Mouse (Mus musculus): Measurements from ENCODE around the gene Etv6. TPM values are rescaled to one million over a fixed set of nuclear protein-coding genes. Genes with fewer than 3 reads are reported as not detected.

Gene Etv6
- polyA plus RNA-seq, 2 experiments = 13.9 to 16.5 TPM

DNA sequence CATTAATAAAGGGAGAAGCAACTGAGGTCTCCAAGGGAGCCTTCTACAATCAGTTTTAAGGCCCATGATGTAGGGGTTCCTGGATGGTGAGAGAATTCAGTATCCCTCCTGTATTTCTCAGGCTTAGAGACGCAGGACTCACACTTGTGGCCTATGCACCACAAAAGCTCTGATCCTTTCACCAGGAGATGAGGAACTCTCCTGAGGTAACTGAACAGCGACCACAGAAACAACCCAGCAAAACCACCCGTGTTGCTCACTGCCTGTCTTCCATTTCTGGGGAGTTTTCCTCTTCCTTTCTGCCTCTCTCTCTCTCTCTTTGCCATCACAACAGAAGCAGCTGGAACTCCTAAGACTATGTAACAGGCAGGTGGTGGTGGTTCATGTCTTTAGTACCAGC is 256.3 kb downstream of the Etv6 start:
- no peak overlapping the region for H3K9ac ChIP-seq (ENCODE audit: low read depth, low read length, severe bottlenecking)
- H3K27me3 ChIP-seq (ENCODE audit: control insufficient read depth, insufficient read depth, low read length) = no peaks in the 10 kb centered on the region
- WGBS = 74% methylated on average over 3 of the region's 3 CpGs
- H3K27ac ChIP-seq (replicated peaks; ENCODE audit: low read depth, low read length) = no peak overlapping the region
- H3K4me2 ChIP-seq (replicated peaks; ENCODE audit: low read depth, low read length, severe bottlenecking) = no peak overlapping the region
- no peaks in the 10 kb centered on the region for H3K36me3 ChIP-seq (ENCODE audit: control insufficient read depth, insufficient read depth, low read length)
- H3K9me3 ChIP-seq (ENCODE audit: control insufficient read depth, low read length) = no peaks in the 10 kb centered on the region
- DNase-seq (ENCODE audit: low spot score) (no peak), ATAC-seq (ENCODE audit: low FRiP score, low read depth) (no peak)
- no peaks in the 10 kb centered on the region for H3K4me1 ChIP-seq (ENCODE audit: control insufficient read depth, insufficient read depth, low read length)
- no peak for TF ChIP-seq POLR2A (IDR thresholded peaks at IDR 0.05; ENCODE audit: borderline replicate concordance, extremely low read depth, insufficient read depth, insufficient read length)
- H3K4me3 ChIP-seq (replicated peaks; ENCODE audit: low read length) = no peak overlapping the region

DNA sequence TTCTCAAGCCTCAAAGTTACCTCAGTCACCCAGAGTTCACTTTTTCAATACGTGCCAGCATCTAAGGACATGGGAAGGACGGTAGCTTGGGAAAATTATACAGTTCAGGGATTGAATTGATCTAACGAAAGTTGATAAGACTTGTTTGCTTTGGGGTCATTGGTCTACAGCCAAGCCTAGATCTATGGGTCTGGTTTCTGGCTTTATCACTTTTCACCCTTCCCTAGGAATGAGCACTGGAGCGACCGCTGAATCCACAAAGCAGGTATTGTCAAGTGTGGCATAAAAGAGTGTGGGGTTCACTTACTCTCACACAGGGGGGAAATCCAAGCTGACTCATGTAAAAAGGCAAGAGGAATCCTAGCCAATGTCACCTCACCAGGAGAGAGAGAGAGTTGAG is 256.9 kb downstream of the Etv6 start:
- TF ChIP-seq POLR2A (IDR thresholded peaks at IDR 0.05; ENCODE audit: borderline replicate concordance, extremely low read depth, insufficient read depth, insufficient read length) = no peak
- H3K4me2 ChIP-seq (replicated peaks; ENCODE audit: low read depth, low read length, severe bottlenecking) = no peak overlapping the region
- H3K4me3 ChIP-seq (replicated peaks; ENCODE audit: low read length) = no peak overlapping the region
- ATAC-seq (ENCODE audit: low FRiP score, low read depth) = no peak
- no peaks in the 10 kb centered on the region for H3K9me3 ChIP-seq (ENCODE audit: control insufficient read depth, low read length)
- H3K27ac ChIP-seq (replicated peaks; ENCODE audit: low read depth, low read length) = no peak overlapping the region
- H3K27me3 ChIP-seq (ENCODE audit: control insufficient read depth, insufficient read depth, low read length) = no peaks in the 10 kb centered on the region
- H3K36me3 ChIP-seq (ENCODE audit: control insufficient read depth, insufficient read depth, low read length) = no peaks in the 10 kb centered on the region
- H3K9ac ChIP-seq (ENCODE audit: low read depth, low read length, severe bottlenecking) = no peak overlapping the region
- H3K4me1 ChIP-seq (ENCODE audit: control insufficient read depth, insufficient read depth, low read length) = no peaks in the 10 kb centered on the region
- DNase-seq (ENCODE audit: low spot score) = no peak
- 90% methylated on average over 5 of the region's 5 CpGs for WGBS

DNA sequence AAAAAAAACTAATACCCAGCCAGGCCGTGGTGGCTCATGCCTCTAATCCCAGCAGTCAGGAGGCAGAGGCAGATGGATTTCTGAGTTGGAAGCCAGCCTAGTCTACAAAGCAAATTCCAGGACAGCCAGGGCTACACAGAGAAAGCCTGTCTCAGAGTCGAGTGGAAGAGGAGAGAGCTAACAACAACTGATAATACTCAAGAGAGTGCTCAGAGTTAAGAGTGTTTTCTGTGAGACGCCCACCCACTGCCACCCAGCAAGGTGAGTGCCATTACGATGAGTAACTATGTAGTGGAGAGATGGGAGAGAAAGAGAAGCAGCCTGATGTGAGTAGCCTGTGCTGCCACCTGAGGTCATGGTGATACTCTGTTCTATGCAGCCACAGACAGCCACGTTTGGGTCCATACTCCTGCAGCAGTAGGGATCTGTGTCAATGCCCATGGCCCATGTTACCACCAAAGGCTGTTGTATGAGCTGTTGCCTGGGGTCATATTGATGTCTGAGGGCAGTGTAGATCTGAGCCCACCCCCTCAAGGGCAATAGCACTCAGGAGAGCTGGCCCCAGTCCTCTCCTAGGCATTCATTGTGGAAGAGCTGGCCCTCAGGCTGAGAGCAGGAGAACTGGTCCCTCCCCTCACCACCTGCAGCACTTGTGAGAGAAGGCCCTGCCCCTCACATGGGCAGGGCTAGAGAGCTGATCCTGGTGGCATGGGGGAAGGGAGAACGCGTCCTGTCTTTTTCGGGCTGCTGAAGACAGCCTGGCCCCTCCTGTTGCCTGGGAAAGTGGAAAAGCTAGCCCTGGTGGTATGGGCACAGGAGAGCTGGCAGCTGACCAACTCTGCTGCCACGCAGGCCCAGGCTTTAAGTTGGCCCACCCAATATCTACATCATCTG is 258.4 kb downstream of the Etv6 start:
- WGBS = 47% methylated on average over 9 of the region's 9 CpGs
- Histone ChIP-seq H3K4me2 (replicated peaks; ENCODE audit: low read depth, low read length, severe bottlenecking) (no peak overlapping the region), H3K27ac (replicated peaks; ENCODE audit: low read depth, low read length) (no peak overlapping the region), H3K9ac (ENCODE audit: low read depth, low read length, severe bottlenecking) (no peak overlapping the region), H3K27me3 (ENCODE audit: control insufficient read depth, insufficient read depth, low read length) (no peaks in the 10 kb centered on the region), H3K4me3 (replicated peaks; ENCODE audit: low read length) (no peak overlapping the region), H3K36me3 (ENCODE audit: control insufficient read depth, insufficient read depth, low read length) (no peaks in the 10 kb centered on the region), H3K9me3 (ENCODE audit: control insufficient read depth, low read length) (no peaks in the 10 kb centered on the region), H3K4me1 (ENCODE audit: control insufficient read depth, insufficient read depth, low read length) (no peaks in the 10 kb centered on the region)
- ATAC-seq (ENCODE audit: low FRiP score, low read depth) = no peak
- no peak for DNase-seq (ENCODE audit: low spot score)
- no peak for TF ChIP-seq POLR2A (IDR thresholded peaks at IDR 0.05; ENCODE audit: borderline replicate concordance, extremely low read depth, insufficient read depth, insufficient read length)

DNA sequence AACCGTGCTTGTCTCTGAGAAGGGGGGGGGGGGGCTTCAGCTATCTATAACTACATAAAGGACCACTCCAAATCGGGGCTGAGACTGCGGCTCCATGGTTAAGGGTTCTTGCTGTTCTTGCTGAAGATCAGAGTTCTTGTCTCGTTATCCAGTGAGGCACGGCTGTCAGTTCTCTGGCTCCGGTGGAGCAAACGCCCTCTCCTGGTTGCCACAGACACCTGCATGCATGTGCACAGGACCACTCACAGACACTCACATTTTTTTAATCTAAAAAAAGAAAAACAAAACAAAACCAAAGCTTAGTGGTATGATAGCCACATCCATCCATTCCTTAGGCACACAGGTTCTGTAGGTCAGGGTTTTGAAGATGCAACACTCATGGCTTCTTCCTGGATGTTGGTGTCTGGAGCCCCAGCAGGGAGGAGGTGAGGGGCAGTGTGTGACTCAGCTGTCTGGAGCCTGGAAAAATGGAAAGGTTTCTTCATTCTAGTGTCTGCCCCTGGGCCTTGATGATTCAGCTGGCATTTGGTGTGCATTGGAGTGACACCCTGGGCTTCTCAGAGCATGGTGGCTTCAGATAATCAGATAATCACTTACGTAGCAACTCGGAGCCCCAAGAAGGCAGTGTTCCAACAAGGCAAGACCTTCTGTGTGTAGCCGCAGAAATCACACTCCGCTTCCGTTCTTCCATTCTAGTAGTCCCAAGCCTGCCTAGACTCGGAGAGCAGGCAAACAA is 262.6 kb downstream of the Etv6 start:
- Histone ChIP-seq H3K9ac (ENCODE audit: low read depth, low read length, severe bottlenecking) (no peak overlapping the region), H3K36me3 (ENCODE audit: control insufficient read depth, insufficient read depth, low read length) (no peaks in the 10 kb centered on the region), H3K4me1 (ENCODE audit: control insufficient read depth, insufficient read depth, low read length) (no peaks in the 10 kb centered on the region), H3K4me2 (replicated peaks; ENCODE audit: low read depth, low read length, severe bottlenecking) (no peak overlapping the region), H3K9me3 (ENCODE audit: control insufficient read depth, low read length) (no peaks in the 10 kb centered on the region), H3K4me3 (replicated peaks; ENCODE audit: low read length) (no peak overlapping the region), H3K27me3 (ENCODE audit: control insufficient read depth, insufficient read depth, low read length) (no peaks in the 10 kb centered on the region), H3K27ac (replicated peaks; ENCODE audit: low read depth, low read length) (no peak overlapping the region)
- ATAC-seq (ENCODE audit: low FRiP score, low read depth) (no peak), DNase-seq (ENCODE audit: low spot score) (no peak)
- 76% methylated on average over 13 of the region's 13 CpGs for WGBS
- TF ChIP-seq POLR2A (IDR thresholded peaks at IDR 0.05; ENCODE audit: borderline replicate concordance, extremely low read depth, insufficient read depth, insufficient read length) = no peak

DNA sequence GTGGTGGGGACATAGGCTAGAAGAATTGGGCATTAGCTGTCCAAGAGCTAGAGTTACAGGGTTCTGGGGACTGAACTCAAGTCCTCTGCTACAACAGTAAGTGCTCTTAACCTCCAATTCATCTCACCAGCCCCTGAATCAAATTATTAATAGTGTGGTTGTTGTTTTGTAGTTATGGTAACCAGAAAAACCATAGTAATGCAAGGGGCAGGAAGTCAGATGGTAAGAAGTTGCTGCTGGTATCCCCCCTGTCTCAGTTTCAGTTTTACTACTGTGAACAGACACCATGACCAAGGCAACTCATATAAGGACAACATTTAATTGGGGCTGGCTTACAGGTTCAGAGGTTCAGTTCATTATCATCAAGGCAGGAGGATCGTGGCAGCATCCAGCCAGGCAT is 266.5 kb downstream of the Etv6 start:
- no peak overlapping the region for H3K4me3 ChIP-seq (replicated peaks; ENCODE audit: low read length)
- no peak overlapping the region for H3K9ac ChIP-seq (ENCODE audit: low read depth, low read length, severe bottlenecking)
- ATAC-seq (ENCODE audit: low FRiP score, low read depth) = no peak
- no peaks in the 10 kb centered on the region for H3K4me1 ChIP-seq (ENCODE audit: control insufficient read depth, insufficient read depth, low read length)
- 77% methylated on average over 1 of the region's 1 CpGs for WGBS
- no peaks in the 10 kb centered on the region for H3K36me3 ChIP-seq (ENCODE audit: control insufficient read depth, insufficient read depth, low read length)
- H3K27me3 ChIP-seq (ENCODE audit: control insufficient read depth, insufficient read depth, low read length) = no peaks in the 10 kb centered on the region
- no peak for DNase-seq (ENCODE audit: low spot score)
- H3K4me2 ChIP-seq (replicated peaks; ENCODE audit: low read depth, low read length, severe bottlenecking) = no peak overlapping the region
- H3K9me3 ChIP-seq (ENCODE audit: control insufficient read depth, low read length) = no peaks in the 10 kb centered on the region
- no peak for TF ChIP-seq POLR2A (IDR thresholded peaks at IDR 0.05; ENCODE audit: borderline replicate concordance, extremely low read depth, insufficient read depth, insufficient read length)
- H3K27ac ChIP-seq (replicated peaks; ENCODE audit: low read depth, low read length) = no peak overlapping the region
